Mouse (Mus musculus) spleen, adult 2 months (tissue): ENCODE results near the gene Socs1. TPM values are rescaled to one million over a fixed set of nuclear protein-coding genes. Genes with fewer than 3 reads are reported as not detected.

Experiments used
- DNase-seq, 2 experiments: peaks; one replicate each; pipeline versions ENCODE4 v3.0.0 to v3.0.0-alpha.2; 2012 to 2021; ENCODE audit warnings: low spot score in 2 of 2, low read depth in 1 of 2
- H3K27ac ChIP-seq: fragments of 200-500 bp; 2 replicates; pipeline ENCODE4 v1.5.1; 2012; ENCODE audit warnings: low read length, inconsistent platforms; ENCODE audit not compliant: insufficient read depth
- H3K27me3 ChIP-seq: fragments of 200-500 bp; 2 replicates; pipeline ENCODE4 v1.6.1; 2012; ENCODE audit warnings: mild to moderate bottlenecking, moderate library complexity, low read length, inconsistent platforms; ENCODE audit not compliant: control insufficient read depth, insufficient read depth
- H3K36me3 ChIP-seq: fragments of 200-500 bp; 2 replicates; pipeline ENCODE4 v1.6.1; 2012; ENCODE audit warnings: mild to moderate bottlenecking, low read length, inconsistent platforms; ENCODE audit not compliant: control insufficient read depth, insufficient read depth
- H3K4me1 ChIP-seq: fragments of 200-500 bp; 2 replicates; pipeline ENCODE4 v1.6.1; 2011; ENCODE audit warnings: inconsistent platforms; ENCODE audit not compliant: control insufficient read depth, insufficient read depth, insufficient read length
- H3K4me3 ChIP-seq: fragments of 200-500 bp; 2 replicates; pipeline ENCODE4 v1.5.1; 2011; ENCODE audit warnings: mild to moderate bottlenecking, inconsistent platforms; ENCODE audit not compliant: insufficient read depth, insufficient read length; ENCODE audit errors: extremely low read depth
- CTCF ChIP-seq: fragments of 200-500 bp; IDR thresholded peaks from 2 replicates; pipeline ENCODE4 v1.5.1; 2011; ENCODE audit warnings: mild to moderate bottlenecking, inconsistent platforms; ENCODE audit not compliant: insufficient read depth, insufficient read length, insufficient replicate concordance; ENCODE audit errors: extremely low read depth
- POLR2A ChIP-seq: fragments of 200-500 bp; IDR thresholded peaks from 2 replicates; pipeline ENCODE4 v1.6.1; 2011; ENCODE audit warnings: low read depth, low read length, inconsistent platforms
- WGBS: fragments of 180-500 bp; shearing (Covaris S2); methylation state at CpG from one replicate; pipeline ENCODE4 v1.1.7; 2018; 5-methylcytosine and 5-hydroxymethylcytosine counted together
- polyA plus RNA-seq: library from polyadenylated mRNA; depleted of rRNA; stranded (reverse); fragments of >200 nt; gene quantifications from 2 replicates; pipeline ENCODE4 v1.2.3, GENCODE M21; 2012

Socs1 gene
- polyA plus RNA-seq, 1 experiment, result 14.0 TPM

DNA sequence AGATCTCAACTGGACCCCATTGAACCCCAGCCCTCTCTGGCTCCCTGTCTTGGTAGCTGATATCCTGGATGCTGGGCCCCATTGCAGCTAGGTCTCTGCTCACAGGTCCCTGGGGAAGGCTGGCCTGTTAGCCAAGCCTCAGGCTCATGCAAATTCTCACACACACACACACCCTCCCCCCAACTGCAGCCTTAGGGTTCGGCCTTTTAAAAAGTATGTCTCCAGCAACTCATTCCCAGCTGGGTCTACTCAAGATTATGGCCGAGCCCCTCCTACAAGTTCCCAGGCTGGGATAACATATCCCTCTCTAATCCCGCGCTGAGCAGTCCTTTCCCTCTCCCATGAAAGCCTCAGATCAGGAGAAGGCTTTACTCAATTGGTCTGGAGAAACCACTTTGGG, 36.1 kb upstream of the Socs1 start:
- DNase-seq, result no peak
- TF ChIP-seq CTCF, result no peak
- TF ChIP-seq POLR2A, result no peak
- WGBS, result 68% methylated on average over 4 of the region's 4 CpGs
- Histone ChIP-seq H3K27me3 (no peaks in the 10 kb centered on the region), H3K27ac (no peak overlapping the region), H3K4me3 (no peak overlapping the region), H3K36me3 (no peaks in the 10 kb centered on the region), H3K4me1 (peaks cover 16% of the 10 kb centered on the region; the same call in 1 of the 2 replicates)

- DNase-seq, result no peak
- Histone ChIP-seq H3K4me3 (no peak overlapping the region), H3K27ac (no peak overlapping the region), H3K4me1 (peaks cover 16% of the 10 kb centered on the region; the same call in 1 of the 2 replicates), H3K36me3 (no peaks in the 10 kb centered on the region), H3K27me3 (no peaks in the 10 kb centered on the region)
- no peak for TF ChIP-seq CTCF
- no peak for TF ChIP-seq POLR2A
- WGBS, result 84% methylated on average over 3 of the region's 3 CpGs
Observed at GRCm38 (mm10) chr16:10819966-10820365, 34.6 kb upstream of the Socs1 start.

GRCm38 (mm10) chr16:10818579-10819135, 33.3 kb upstream of the Socs1 start:
- Histone ChIP-seq H3K4me1 (peaks cover 22% of the 10 kb centered on the region; the same call in 1 of the 2 replicates), H3K36me3 (no peaks in the 10 kb centered on the region), H3K4me3 (no peak overlapping the region), H3K27ac (no peak overlapping the region), H3K27me3 (no peaks in the 10 kb centered on the region)
- WGBS, result 36% methylated on average over 4 of the region's 4 CpGs
- no peak for TF ChIP-seq POLR2A
- TF ChIP-seq CTCF, result no peak
- DNase-seq, result no peak

GRCm38 (mm10) chr16:10814864-10815263, 29.5 kb upstream of the Socs1 start:
- Histone ChIP-seq H3K27ac (no peak overlapping the region), H3K36me3 (no peaks in the 10 kb centered on the region), H3K27me3 (no peaks in the 10 kb centered on the region), H3K4me1 (peaks cover 19% of the 10 kb centered on the region; the same call in 1 of the 2 replicates), H3K4me3 (no peak overlapping the region)
- no peak for TF ChIP-seq POLR2A
- TF ChIP-seq CTCF, result no peak
- 45% methylated on average over 4 of the region's 4 CpGs for WGBS
- DNase-seq, result no peak

- Histone ChIP-seq H3K27ac (no peak overlapping the region), H3K27me3 (no peaks in the 10 kb centered on the region)
Observed at GRCm38 (mm10) chr16:10813726-10814125, 28.4 kb upstream of the Socs1 start.

GRCm38 (mm10) chr16:10812865-10813371, 27.6 kb upstream of the Socs1 start, which contains the start of gene Gm11172:
TSS of gene Gm11172 (plus strand) at chr16:10812915.
- Histone ChIP-seq H3K4me3 (no peak within 1 kb of the TSS), H3K27me3 (no peaks in the 10 kb centered on the region), H3K4me1 (peaks cover 12% of the 10 kb centered on the region; the same call in 1 of the 2 replicates), H3K27ac (no peak within 1 kb of the TSS), H3K36me3 (no peaks in the 10 kb centered on the region)
- no peak for TF ChIP-seq POLR2A
- no peak for TF ChIP-seq CTCF
- no peak for DNase-seq
- WGBS, result 38% methylated on average over 2 of the region's 2 CpGs

More at GRCm38 (mm10) chr16:10813726-10814125, 28.4 kb upstream of the Socs1 start:
- no peak overlapping the region for H3K4me3 ChIP-seq
- no peak for DNase-seq
- no peaks in the 10 kb centered on the region for H3K36me3 ChIP-seq
- WGBS, result 52% methylated on average over 4 of the region's 4 CpGs
- peaks cover 19% of the 10 kb centered on the region; the same call in 1 of the 2 replicates for H3K4me1 ChIP-seq
- no peak for TF ChIP-seq CTCF
- no peak for TF ChIP-seq POLR2A

- TF ChIP-seq POLR2A, result no peak
- TF ChIP-seq CTCF, result no peak
- Histone ChIP-seq H3K4me1 (peaks cover 28% of the 10 kb centered on the region; the same call in 1 of the 2 replicates), H3K27ac (no peak overlapping the region), H3K36me3 (no peaks in the 10 kb centered on the region), H3K4me3 (no peak overlapping the region), H3K27me3 (no peaks in the 10 kb centered on the region)
- DNase-seq, result no peak
- WGBS, result 90% methylated on average over 1 of the region's 1 CpGs
Observed at GRCm38 (mm10) chr16:10810376-10810775, 25.0 kb upstream of the Socs1 start.
